Mouse (Mus musculus) spleen, embryonic (tissue): ENCODE data around the gene Tmed9.
"Not testable (repeated sequence)": the region's sequence is repeated elsewhere in the genome, so short reads cannot be mapped to it uniquely, and the experiment has no call there.

ENCODE experiments used
- CTCF ChIA-PET: fragments of 350-600 bp; sonication (Branson Sonifier 250); formaldehyde crosslinking; loops from one replicate; lab custom pipeline; 2022; lab: Charles Lee

The Tmed9 gene

GRCm38 (mm10) chr13:55606899-55607623 is 33.5 kb downstream of the Tmed9 start:
- CTCF ChIA-PET = interaction anchor here (0.6 kb wide), 1 partner anchor 129 kb away, joined by 13 read pairs; no protein-coding TSS in a partner anchor

- CTCF ChIA-PET = no interaction called here
These were observed 34.1 kb downstream of the Tmed9 start for GRCm38 (mm10) chr13:55607624-55608006.

DNA sequence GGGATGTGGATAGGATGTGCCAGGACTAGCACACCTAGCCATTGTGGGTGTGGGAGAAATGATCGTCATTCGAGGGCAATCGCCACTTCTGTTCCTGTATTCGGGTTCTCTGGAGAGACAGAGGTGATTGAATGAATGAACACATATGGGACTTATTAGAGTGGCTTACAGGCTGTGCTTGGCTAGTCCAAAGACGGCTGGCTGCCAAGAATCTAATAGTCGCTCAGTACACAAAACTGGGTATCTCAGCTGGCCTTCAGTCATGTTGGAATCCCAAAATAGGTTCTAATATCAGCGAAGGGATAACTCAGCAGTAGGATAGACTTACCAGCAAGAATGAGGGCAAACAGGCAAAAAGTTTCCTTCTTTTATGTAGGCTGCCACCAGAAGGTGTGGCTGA is 38.5 kb downstream of the Tmed9 start:
- CTCF ChIA-PET = no interaction called here

DNA sequence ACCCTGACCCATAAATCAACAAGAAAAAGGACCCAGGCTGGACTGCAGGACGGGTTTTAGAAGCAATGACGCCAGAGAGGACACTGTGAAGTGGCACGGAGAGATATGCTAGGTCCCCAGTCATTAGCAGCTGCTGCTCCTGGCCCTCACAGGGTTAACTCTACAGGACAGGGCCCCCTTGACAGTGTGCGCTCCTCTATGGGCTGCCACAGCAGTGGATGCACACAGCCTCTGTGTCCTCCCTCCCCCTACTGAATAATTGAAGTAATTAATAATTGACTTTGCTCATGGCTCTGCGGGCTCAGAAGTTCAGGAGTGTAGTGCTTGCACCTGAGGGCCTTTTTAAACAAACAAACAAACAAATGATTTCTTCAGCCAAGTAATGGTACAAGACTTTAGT is 39.9 kb downstream of the Tmed9 start:
- CTCF ChIA-PET = no interaction called here

- CTCF ChIA-PET = no interaction called here
These were observed 45.8 kb downstream of the Tmed9 start for GRCm38 (mm10) chr13:55619328-55619727.

GRCm38 (mm10) chr13:55620275-55620674 is 46.7 kb downstream of the Tmed9 start:
- CTCF ChIA-PET = no interaction called here

DNA sequence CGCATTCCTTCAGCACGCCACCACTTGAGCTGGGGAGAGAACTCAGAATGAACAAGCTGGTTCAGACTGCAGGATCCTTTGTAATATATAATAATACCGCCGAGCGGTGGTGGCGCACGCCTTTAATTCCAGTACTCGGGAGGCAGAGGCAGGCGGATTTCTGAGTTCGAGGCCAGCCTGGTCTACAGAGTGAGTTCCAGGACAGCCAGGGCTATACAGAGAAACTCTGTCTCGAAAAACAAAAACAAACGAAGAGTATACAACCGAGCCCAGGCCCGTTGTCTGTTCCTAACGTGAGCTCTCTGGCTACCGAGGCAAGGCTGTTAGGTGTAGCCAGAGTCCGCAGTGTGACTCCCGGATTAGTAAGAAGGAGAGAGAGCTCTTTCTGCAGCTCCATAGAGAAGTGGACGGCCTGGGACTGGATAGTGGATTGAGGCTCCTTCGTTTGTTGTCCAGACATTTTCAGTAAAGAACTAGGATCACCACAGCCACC is 48.7 kb downstream of the Tmed9 start:
- CTCF ChIA-PET = not testable (repeated sequence)

- CTCF ChIA-PET = no interaction called here
These were observed 49.4 kb downstream of the Tmed9 start, which contains the start of gene Caml for GRCm38 (mm10) chr13:55622649-55623541. Gene Caml, plus strand, starts transcription at chr13:55623005.

GRCm38 (mm10) chr13:55634639-55635127 is 61.2 kb downstream of the Tmed9 start, which contains the start of gene Ddx46:
Gene Ddx46, plus strand, starts transcription at chr13:55635027.
- CTCF ChIA-PET = no interaction called here

GRCm38 (mm10) chr13:55635146-55635571 is 61.6 kb downstream of the Tmed9 start:
- CTCF ChIA-PET = no interaction called here

DNA sequence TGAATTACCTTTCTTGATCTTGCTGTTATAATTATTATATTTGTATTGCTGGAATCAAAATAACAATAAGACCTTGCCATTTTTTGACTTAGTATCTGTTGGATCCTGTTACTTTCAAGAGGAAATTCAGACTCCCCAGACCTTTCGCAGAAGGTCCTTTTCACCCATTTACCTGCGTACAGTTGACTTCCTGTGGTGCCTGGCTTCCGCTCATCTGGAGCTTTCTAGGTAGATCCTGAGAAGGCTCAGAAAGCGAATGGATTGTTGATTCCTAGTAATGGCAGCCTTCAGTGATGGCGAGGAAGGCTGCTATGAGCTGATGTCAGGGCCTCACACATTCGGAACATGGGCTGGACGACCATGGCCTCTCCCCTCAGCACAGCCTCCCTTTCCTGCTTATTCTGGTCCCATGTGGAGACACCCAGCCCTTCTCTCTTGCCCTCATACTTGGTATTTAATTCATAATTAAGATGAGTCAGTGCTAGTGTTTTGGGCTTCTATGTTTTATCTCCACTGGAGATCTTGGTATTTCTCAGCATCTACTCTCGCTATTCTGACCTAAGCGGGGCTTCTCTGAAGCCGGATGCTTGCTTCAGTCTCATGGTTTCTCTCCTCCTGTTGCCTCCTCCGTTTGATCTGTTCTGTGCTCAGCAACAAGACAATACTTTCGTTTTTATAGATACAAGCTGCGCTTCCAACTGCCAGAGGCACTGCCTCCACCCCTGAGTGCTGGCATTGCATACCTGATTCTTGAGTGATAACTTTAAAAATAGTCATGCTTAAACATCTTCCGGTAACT is 62.9 kb downstream of the Tmed9 start:
- CTCF ChIA-PET = no interaction called here

DNA sequence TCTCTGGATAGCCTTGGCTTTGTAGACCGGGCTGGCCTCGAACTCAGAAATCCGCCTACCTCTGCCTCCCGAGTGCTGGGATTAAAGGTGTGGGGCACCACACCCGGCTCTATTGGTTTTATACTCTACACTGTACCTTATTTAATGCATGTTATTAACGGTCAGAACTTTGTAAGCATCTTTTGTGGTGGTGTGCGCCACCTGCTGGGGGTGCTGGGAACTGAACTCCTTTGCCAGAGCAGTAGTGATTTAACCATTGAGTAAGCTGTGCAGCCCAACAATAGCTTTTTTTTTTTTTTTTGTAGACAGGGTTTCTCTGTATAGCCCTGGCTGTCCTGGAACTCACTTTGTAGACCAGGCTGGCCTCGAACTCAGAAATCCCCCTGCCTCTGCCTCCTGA is 66.9 kb downstream of the Tmed9 start:
- CTCF ChIA-PET = interaction anchor here (0.6 to 0.7 kb wide), 2 partner anchors 63 to 95 kb away, joined by 3 read pairs; no protein-coding TSS in a partner anchor

GRCm38 (mm10) chr13:55644525-55644924 is 71.0 kb downstream of the Tmed9 start:
- CTCF ChIA-PET = no interaction called here
